Mouse (Mus musculus) bone marrow macrophage, adult 2 months (primary cell): ENCODE data around the gene Ephx4.

Experiments used
- CTCF ChIP-seq: IDR thresholded peaks from 2 replicates; pipeline ENCODE4 v1.5.1; 2012; ENCODE audit warnings: low read depth, mild to moderate bottlenecking, low read length, moderate library complexity
- POLR2A ChIP-seq: IDR thresholded peaks from 2 replicates; pipeline ENCODE4 v1.6.1; 2012; ENCODE audit warnings: mild to moderate bottlenecking, low read depth, low read length, borderline replicate concordance

GRCm38 (mm10) chr5:107467098-107467497 is 64.6 kb downstream of the Ephx4 start:
- no peak for TF ChIP-seq CTCF
- no peak for TF ChIP-seq POLR2A
